In the genomic region with DNA sequence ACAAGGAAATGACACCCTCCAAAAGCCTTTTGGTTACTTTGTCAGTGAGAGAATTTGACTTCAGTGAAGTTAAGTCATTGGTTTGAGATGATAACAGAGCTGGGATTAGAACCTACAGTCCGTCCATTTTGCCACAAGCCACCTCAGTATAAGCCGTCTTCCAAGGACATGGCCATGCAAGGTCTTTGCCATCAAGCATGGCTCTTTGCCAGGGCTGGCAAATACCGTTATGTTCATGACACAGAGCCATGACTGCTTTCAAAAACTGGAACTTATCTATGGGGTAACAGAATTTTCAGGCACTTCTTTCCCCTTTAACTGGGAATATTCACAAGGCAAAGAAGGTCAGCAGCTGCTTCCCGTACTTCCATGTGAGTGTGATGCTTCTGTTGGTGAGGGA, we compare ENCODE assay signal across 24 mouse cellular contexts.
DNase-seq lines count a peak whose midpoint lies in the region; ATAC-seq and TF ChIP-seq lines count a peak whose summit lies in the region.
"Had no signal": no experiment of that assay in that cellular context is flagged by ENCODE, and none has a peak within 500 bp of the region (broad histone marks: within the 10 kb centered on the region; RNA-seq: fewer than 3 reads in every experiment).

No protein-coding gene starts in this region.

- no peak overlapping the region for H3K4me3 ChIP-seq in hindbrain, postnatal 0 days (ENCODE audit: low read length)
- H3K4me3 ChIP-seq in hindbrain, embryonic 16.5 days (ENCODE audit: low read length): no peak overlapping the region
- no peak overlapping the region for H3K4me3 ChIP-seq in forebrain, embryonic 12.5 days (replicated peaks)
- H3K4me3 ChIP-seq: forebrain, embryonic 10.5 days; gastrocnemius, adult 2 months; heart, embryonic 12.5 days; heart, embryonic 15.5 days; intestine, embryonic 15.5 days had no signal

- no peak overlapping the region for H3K4me2 ChIP-seq in hindbrain, postnatal 0 days (ENCODE audit: low read depth, low read length)
- no peak overlapping the region for H3K4me2 ChIP-seq in hindbrain, embryonic 16.5 days (ENCODE audit: low read length)
- H3K4me2 ChIP-seq in forebrain, embryonic 12.5 days: no peak overlapping the region
- H3K4me2 ChIP-seq: heart, embryonic 12.5 days; heart, embryonic 15.5 days; hindbrain, embryonic 14.5 days; intestine, embryonic 15.5 days had no signal

- no peaks in the 10 kb centered on the region for H3K9me3 ChIP-seq in hindbrain, postnatal 0 days (ENCODE audit: low read length)
- peaks cover 3% of the 10 kb centered on the region for H3K9me3 ChIP-seq in hindbrain, embryonic 16.5 days (ENCODE audit: control insufficient read depth, low read length)
- H3K9me3 ChIP-seq in forebrain, embryonic 12.5 days: 0 out of 2 replicates have a peak, but pooled peaks cover 5% of the 10 kb centered on the region
- H3K9me3 ChIP-seq: forebrain, embryonic 10.5 days; heart, embryonic 15.5 days; intestine, embryonic 15.5 days had no signal

- TF ChIP-seq CTCF in hindbrain, postnatal 0 days (IDR thresholded peaks at IDR 0.05; ENCODE audit: low read depth): no peak

- H3K27me3 ChIP-seq in hindbrain, postnatal 0 days (ENCODE audit: insufficient read depth, low read length): no peaks in the 10 kb centered on the region
- no peaks in the 10 kb centered on the region for H3K27me3 ChIP-seq in hindbrain, embryonic 16.5 days (replicated peaks; ENCODE audit: control insufficient read depth, insufficient read depth, low read length)
- H3K27me3 ChIP-seq in forebrain, embryonic 12.5 days: no peaks in the 10 kb centered on the region
- H3K27me3 ChIP-seq: heart, embryonic 12.5 days; heart, embryonic 15.5 days; intestine, embryonic 15.5 days had no signal

- 66% methylated on average over 4 of the region's 4 CpGs for WGBS in hindbrain, postnatal 0 days
- WGBS in hindbrain, embryonic 16.5 days: 82% methylated on average over 4 of the region's 4 CpGs
- 87% methylated on average over 4 of the region's 4 CpGs for WGBS in forebrain, embryonic 12.5 days

- no peak for ATAC-seq in hindbrain, postnatal 0 days
- ATAC-seq in hindbrain, embryonic 16.5 days: no peak
- no peak for ATAC-seq in forebrain, embryonic 12.5 days (ENCODE audit: low FRiP score)
- ATAC-seq: CD4-positive, CD25-positive, alpha-beta regulatory T cell, adult 4 months; forebrain, embryonic 14.5 days; forebrain, postnatal 0 days; intestine, embryonic 15.5 days had no signal

- H3K4me1 ChIP-seq in hindbrain, postnatal 0 days (ENCODE audit: insufficient read depth, low read length): no peaks in the 10 kb centered on the region
- H3K4me1 ChIP-seq in hindbrain, embryonic 16.5 days (ENCODE audit: control insufficient read depth, insufficient read depth, low read depth, low read length): no peaks in the 10 kb centered on the region
- no peaks in the 10 kb centered on the region for H3K4me1 ChIP-seq in forebrain, embryonic 12.5 days
- H3K4me1 ChIP-seq: forebrain, embryonic 10.5 days; heart, embryonic 12.5 days; heart, embryonic 15.5 days; intestine, embryonic 15.5 days had no signal

- H3K27ac ChIP-seq in hindbrain, postnatal 0 days: no peak overlapping the region
- no peak overlapping the region for H3K27ac ChIP-seq in hindbrain, embryonic 16.5 days (ENCODE audit: low read depth, low read length)
- no peak overlapping the region for H3K27ac ChIP-seq in forebrain, embryonic 12.5 days
- H3K27ac ChIP-seq: forebrain, embryonic 10.5 days; gastrocnemius, adult 2 months; heart, embryonic 15.5 days; hindbrain, embryonic 14.5 days; intestine, embryonic 15.5 days had no signal

- no peak overlapping the region for H3K9ac ChIP-seq in hindbrain, postnatal 0 days (replicated peaks; ENCODE audit: low read length)
- no peak overlapping the region for H3K9ac ChIP-seq in hindbrain, embryonic 16.5 days (ENCODE audit: low read depth, low read length)
- H3K9ac ChIP-seq in forebrain, embryonic 12.5 days: no peak overlapping the region
- H3K9ac ChIP-seq: forebrain, postnatal 0 days; heart, embryonic 12.5 days; heart, embryonic 15.5 days; hindbrain, embryonic 14.5 days; intestine, embryonic 15.5 days had no signal

- peak; percentile 58 to 68 for DNase-seq in cerebellum, postnatal 10 days
- no peak for DNase-seq in cerebellum, adult 11 months
- DNase-seq in hindbrain, postnatal 0 days (ENCODE audit: low spot score): peak; percentile 11
- DNase-seq in adrenal gland, postnatal 14 days: peak; percentile 42
- peak; percentile 25 for DNase-seq in adrenal gland, postnatal 25 days
- DNase-seq: cerebellum, adult 2 months; cerebellum, adult 9-11 months; gastrocnemius, adult 2 months; gastrocnemius, postnatal 14 days; heart, adult 18-20 months; heart, postnatal 10 days; heart, postnatal 36 days; kidney, adult 11 months; kidney, adult 8-10 months had no signal

- H3K36me3 ChIP-seq in hindbrain, postnatal 0 days (ENCODE audit: insufficient read depth, low read length): no peaks in the 10 kb centered on the region
- no peaks in the 10 kb centered on the region for H3K36me3 ChIP-seq in hindbrain, embryonic 16.5 days (ENCODE audit: control insufficient read depth, insufficient read depth, low read length)
- H3K36me3 ChIP-seq in forebrain, embryonic 12.5 days (replicated peaks): no peaks in the 10 kb centered on the region
- H3K36me3 ChIP-seq: forebrain, embryonic 10.5 days; heart, embryonic 12.5 days; heart, embryonic 15.5 days; intestine, embryonic 15.5 days had no signal
